Mouse (Mus musculus) gonadal fat pad, adult 2 months (tissue): ENCODE measurements around the gene Aipl1. TPM values are rescaled to one million over a fixed set of nuclear protein-coding genes. Genes with fewer than 3 reads are reported as not detected.

ENCODE experiments used
- polyA plus RNA-seq: library from polyadenylated mRNA; depleted of rRNA; stranded (reverse); fragments of >200 nt; gene quantifications from 2 replicates; pipeline ENCODE4 v1.2.3, GENCODE M21; 2012; rRNA removed

Aipl1 gene
- polyA plus RNA-seq, 1 experiment, result 0.11 TPM

Other genes with a start within 250 kb of the Aipl1 start
- gene Pimreg, start 4.5 kb upstream of the Aipl1 start, polyA plus RNA-seq, result 0.44 and 3.0 TPM in 2 replicates
- gene Pitpnm3, start 98.3 kb upstream of the Aipl1 start, polyA plus RNA-seq, result 3.0 and 3.3 TPM in 2 replicates
- gene Gm43951, start 169.3 kb upstream of the Aipl1 start, polyA plus RNA-seq, result 0.22 and 0.56 TPM in 2 replicates
- gene 4933427D14Rik, start 169.9 kb upstream of the Aipl1 start, polyA plus RNA-seq, result 7.2 and 7.3 TPM in 2 replicates
- 88.0 and 88.3 TPM in 2 replicates for gene Txndc17, start 170.0 kb upstream of the Aipl1 start, polyA plus RNA-seq
- gene Med31, start 178.1 kb upstream of the Aipl1 start, polyA plus RNA-seq, result 7.7 and 8.5 TPM in 2 replicates
- 0.18 and 0.34 TPM in 2 replicates for gene Slc13a5, start 229.7 kb upstream of the Aipl1 start, polyA plus RNA-seq